Mouse (Mus musculus): ENCODE measurements around the gene Olfr1469.
"Not testable (repeated sequence)": the region's sequence is repeated elsewhere in the genome, so short reads cannot be mapped to it uniquely, and the experiment has no call there.

The Olfr1469 gene

DNA sequence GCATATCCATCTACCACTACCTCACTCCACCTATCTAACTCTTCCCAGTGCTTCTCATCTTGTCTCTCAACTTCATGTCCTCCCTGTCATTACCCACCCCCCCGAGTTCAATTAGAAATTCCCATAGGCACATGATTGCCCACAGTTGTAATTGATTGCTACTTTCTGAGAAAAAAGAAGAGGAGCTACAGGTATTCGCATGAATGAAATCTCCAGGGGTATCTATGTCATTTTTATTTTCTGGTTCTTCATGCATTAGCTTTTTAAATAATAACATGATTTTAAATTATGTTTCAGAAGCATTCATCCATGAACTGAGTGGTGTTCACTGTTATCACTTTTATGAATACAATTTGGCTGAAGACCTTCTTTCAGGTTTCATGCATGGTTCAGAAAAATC lies at the start of gene Olfr1469:
Gene Olfr1469, plus strand, starts transcription at position 301 of the 400 bp plus-strand sequence.
- no peak for DNase-seq

DNA sequence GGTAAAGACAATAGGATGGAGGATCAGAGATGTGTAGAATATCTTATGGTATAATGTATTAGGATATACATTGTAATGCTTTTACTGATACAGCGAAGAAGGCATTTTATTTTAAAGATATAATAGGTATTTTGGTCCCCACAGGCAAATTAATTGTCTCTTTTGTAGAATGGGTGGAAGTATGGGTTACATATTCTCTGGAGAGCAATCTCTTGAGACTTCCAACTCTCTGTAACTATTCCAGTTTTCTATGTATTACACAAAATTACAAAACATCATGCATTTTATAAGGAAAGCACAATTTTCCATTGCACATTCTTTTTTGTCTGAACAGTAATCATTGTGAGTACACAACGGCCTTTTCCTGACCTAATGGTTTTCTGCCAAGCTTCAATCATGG lies 45.7 kb upstream of the Olfr1469 start, which contains the start of gene Olfr1467:
Gene Olfr1467, plus strand, starts transcription at position 301 of the 400 bp plus-strand sequence.
- DNase-seq = no peak

GRCm38 (mm10) chr19:13443109-13443508 lies 35.5 kb downstream of the Olfr1469 start, which contains the start of gene Olfr1471:
Gene Olfr1471, plus strand, starts transcription at chr19:13443409.
- DNase-seq = not testable (repeated sequence)

GRCm38 (mm10) chr19:13455986-13456385 lies 48.3 kb downstream of the Olfr1469 start, which contains the start of gene Olfr1472:
Gene Olfr1472, minus strand, starts transcription at chr19:13456086.
- no peak for DNase-seq
